Mouse (Mus musculus) 3134 (cell line): ENCODE measurements around the gene 1700017B05Rik.
"Not testable (repeated sequence)": the region's sequence is repeated elsewhere in the genome, so short reads cannot be mapped to it uniquely, and the experiment has no call there.

Source experiments
- DNase-seq: peaks from one replicate; pipeline ENCODE4 v3.0.0-alpha.2; 2011; ENCODE audit warnings: low spot score; ENCODE audit not compliant: insufficient read length; ENCODE audit errors: extremely low read depth

The 1700017B05Rik gene

DNA sequence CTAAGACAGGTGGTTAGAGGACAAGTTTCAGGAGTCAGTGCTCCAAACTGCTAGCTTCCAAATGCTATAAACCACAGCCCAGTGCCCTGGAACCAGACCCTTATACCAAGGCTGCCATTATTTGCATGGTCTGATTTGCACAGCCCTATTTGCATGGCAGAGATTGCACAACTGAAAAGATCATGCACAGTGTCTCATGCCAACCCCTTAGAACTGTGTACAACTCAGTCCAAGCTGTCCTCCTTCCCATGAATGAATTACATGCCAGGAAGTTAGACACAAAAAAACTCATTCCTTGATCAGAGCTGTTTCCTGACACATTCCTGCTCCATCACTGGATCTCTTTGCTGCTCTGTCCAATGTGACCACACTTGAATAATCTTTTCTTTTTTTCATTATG lies 39.1 kb downstream of the 1700017B05Rik start:
- no peak for DNase-seq

DNA sequence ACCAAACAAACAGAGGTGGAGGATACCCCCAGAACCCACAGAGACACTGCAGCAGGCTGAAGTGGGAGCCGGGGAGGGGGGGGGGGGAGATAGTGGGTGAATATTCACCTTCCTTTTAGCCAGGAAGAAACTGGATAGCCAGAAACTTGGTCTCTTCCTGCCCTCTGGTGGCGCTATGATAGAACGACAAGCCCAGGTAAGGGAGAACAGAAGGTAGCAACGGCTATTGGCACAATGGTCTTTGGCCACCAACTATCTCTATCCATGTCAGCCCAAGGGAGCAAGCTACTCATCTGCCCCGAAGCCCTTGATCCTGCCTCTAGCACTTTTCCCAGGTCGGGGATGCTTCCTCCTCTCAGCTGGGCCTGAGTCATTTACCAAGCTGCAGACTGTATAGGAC lies 42.1 kb downstream of the 1700017B05Rik start:
- no peak for DNase-seq

DNA sequence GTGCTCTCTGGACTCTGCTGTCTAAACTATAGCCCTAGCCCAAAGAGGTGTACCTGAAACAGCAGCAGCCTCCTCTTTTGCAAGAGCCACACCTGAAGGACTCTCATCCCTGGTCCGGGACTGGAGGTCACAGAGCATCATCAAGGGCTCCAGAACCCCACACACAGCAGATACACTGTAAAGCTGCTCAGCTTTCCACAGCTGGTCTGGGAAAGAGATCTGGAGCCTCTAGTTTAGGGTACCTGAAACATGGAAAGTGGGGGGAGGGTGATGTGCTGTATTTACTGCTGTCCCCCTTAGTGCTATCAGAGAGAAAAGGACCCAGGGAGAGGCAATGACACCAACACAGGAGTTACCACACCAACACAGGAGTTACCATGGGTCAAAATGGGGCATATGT lies 42.9 kb downstream of the 1700017B05Rik start:
- DNase-seq, result no peak

DNA sequence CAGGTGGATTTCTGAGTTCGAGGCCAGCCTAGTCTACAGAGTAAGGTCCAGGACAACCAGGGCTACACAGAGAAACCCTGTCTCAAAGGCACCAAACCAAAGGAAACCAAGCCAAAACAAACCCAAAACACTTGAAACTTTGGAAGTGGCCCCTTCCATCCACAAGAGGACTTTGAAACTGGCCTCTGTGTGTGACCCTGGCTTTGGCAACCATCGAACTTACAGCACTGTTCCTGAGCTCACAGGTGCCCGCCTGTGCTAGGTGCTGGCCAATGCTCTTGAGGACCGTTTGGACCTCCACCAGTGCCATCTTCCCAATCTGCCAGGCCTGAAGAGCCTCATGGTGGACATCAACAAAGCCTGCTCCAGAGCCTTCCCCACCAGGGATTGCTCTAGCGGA lies 43.6 kb downstream of the 1700017B05Rik start:
- no peak for DNase-seq

DNA sequence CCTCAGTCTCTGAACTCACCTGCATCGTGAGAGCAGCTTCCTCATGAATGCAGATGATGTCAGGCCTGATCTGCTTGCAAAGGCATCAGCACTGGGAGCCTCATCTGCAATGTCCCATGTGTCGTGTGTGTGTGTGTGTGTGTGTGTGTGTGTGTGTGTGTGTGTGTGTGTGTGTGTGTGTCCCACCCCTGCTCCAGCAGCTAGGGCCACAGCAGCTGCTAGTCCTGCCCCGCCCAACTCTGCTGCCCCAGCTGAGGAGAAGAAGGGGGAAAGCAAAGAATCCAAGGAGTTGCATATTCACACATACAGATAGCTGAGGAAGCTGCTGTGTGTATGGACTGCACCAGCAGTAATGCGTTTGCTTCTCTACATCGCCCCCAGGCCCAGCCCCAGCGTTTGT lies 45.2 kb downstream of the 1700017B05Rik start:
- no peak for DNase-seq

DNA sequence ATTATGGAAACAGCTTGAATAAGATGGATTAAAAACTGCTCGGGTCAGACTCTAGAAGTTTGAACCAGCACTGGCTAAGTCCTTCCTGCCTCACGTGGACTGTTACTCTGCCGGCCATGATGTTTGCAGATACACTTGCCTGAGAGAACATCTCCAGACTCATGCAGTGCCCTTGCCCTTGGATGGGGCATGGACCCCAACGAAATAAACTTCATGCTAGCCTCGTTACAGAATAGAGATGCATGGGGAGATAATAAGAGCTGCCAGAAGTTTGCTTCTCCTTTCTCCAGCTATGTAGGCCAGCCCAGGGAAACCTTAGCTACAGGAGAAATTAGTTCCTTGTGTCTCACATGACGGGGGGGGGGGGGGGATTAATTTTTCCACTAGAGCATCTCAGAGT lies 47.9 kb downstream of the 1700017B05Rik start:
- DNase-seq, result no peak

DNA sequence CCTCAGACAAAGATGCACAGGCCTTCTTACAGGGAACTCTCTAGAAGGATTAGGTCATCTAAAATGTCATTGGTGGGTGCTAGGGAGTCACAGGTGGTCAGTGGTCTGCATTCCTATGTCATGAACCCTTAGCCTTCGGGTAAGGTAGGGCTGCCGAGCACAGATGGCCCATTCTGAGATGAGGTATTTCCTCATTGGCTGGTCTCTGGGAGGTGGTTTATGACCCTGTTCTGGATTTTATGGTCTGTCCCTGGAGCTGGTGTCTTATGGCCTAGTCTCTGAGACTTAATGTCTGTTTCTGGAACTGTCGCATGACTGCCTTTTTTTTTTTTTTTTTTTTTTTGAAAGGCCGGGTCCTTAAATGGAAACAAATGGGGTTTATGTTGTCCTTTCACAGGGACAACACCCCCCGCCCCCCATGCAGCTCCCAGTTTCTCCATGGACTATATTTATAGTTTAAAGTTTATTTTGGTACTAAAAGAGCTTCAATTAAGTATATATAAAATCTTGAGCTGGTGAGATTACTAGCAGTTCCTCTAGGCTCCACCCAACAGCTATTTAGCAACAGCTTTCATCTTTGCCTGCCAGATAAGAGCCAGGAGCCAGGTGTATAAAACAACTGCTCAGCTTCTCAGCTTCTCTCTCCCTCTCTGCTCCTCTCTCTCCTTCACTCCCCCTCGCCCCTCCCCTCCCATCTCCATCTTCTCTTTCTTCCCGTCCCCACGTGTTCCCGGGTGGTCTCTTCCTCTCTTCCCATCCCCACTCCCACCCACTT lies 49.8 kb downstream of the 1700017B05Rik start:
- DNase-seq, result peak; percentile 41

DNA sequence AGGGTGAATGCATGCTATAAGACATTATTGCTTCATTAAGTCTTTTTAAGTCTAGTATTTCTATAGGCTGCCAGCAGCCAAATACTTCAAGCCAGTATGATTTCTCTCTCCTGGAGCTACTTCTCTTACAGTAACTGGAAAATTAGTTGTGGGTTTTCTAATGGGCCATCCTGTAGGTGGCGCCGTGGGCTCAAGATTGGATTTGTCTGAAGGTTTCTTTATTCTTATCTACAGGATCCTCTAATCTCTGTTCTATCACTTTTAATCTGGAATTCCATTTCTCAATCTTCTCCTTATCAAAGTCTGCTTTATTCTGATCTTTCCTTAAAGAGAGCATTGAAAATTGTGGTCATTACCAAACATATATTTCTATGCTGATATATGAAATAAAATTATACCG lies 53.1 kb downstream of the 1700017B05Rik start:
- DNase-seq, result no peak

DNA sequence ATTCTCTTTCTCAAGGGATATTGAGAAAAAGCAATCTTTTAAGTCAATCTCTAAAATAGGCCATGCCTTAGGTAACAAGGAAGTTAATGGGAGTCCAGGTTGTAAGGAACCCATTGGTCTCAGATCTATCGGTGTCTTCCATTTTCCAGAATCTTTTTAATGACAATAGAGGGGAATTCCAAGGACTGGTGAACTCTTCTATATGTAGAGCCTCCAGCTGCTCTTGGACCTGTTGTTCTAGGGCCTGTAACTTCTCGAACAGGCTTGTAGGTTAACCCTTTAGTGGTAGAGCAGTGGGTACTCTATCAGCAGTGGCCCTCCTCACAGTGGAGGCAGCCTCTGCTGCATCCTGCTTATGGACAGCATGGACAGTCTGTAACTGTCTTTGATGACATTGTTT lies 55.5 kb downstream of the 1700017B05Rik start:
- DNase-seq, result no peak

DNA sequence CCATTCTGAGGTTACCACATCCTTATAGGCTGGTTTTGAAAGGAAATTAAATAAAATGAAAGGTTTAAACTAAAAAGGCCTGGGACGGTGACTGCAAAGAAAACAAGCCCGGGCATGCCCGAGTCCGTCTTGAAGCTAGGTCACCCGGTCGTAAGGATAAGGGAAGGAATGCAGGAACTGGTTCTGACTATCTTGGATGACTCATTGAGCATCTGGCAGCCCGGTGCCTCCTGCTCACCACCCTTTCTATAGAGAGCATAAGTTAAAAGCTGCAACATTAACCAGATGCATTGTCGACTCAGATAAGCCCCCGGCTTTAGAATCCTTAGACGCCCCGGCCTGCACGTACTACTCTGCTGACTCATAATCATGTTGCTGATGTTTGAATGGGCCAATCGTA lies 58.8 kb downstream of the 1700017B05Rik start:
- not testable (repeated sequence) for DNase-seq
